Mouse (Mus musculus) megakaryocyte progenitor cell, adult 5-6 weeks (primary cell): Measurements from ENCODE around the gene Gm44973. TPM values are rescaled to one million over a fixed set of nuclear protein-coding genes. Genes with fewer than 3 reads are reported as not detected.
"Not testable (repeated sequence)": the region's sequence is repeated elsewhere in the genome, so short reads cannot be mapped to it uniquely, and the experiment has no call there.

Experiments
- ATAC-seq: replicated peaks from 2 replicates; pipeline ENCODE4 v1.8.0; 2016; ENCODE audit warnings: mild to moderate bottlenecking, moderate TSS enrichment, inconsistent platforms; ENCODE audit not compliant: poor library complexity
- total RNA-seq, 2 experiments: library from RNA; stranded (forward) in 1 of 2; stranded (reverse) in 1 of 2; fragments of 157-497, 149-512 nt in 1 of 2; fragments of 200-1000 nt in 1 of 2; gene quantifications; 2 replicates each; pipeline versions ENCODE4 v1.2.3 to v1.2.4; 2015 to 2017

The Gm44973 gene
- total RNA-seq, 2 experiments from 2014 or later, result 4.6 TPM; not detected in 1

DNA sequence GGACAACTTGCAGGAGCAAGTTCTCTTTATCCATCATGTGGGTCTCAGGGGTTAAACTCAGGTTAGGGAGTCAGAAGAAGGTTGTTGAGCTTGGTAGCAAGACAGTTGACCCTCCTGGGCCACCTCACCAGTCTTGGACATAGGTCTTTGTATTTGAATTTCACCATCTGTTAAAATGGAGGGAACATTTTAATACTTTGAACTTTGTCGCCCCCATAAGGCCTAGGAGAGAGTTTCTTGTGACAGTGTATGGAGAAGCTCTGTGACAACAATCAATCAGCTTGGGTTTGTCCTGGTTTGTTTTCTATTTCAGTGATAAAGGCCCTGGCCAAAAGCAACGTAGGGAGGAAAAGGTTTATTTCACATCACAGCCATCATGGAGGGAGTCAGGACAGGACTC, 32.0 kb downstream of the Gm44973 start:
- ATAC-seq, result peak; percentile 67

- ATAC-seq, result peak; percentile 54
These were observed 36.2 kb downstream of the Gm44973 start, which contains the start of gene Zfp580 for GRCm38 (mm10) chr7:5051193-5052192. Zfp580 (plus strand) TSS chr7:5051538.

GRCm38 (mm10) chr7:5052438-5052837, 37.1 kb downstream of the Gm44973 start:
- ATAC-seq, result no peak

GRCm38 (mm10) chr7:5052931-5053343, 37.6 kb downstream of the Gm44973 start:
- ATAC-seq, result no peak

DNA sequence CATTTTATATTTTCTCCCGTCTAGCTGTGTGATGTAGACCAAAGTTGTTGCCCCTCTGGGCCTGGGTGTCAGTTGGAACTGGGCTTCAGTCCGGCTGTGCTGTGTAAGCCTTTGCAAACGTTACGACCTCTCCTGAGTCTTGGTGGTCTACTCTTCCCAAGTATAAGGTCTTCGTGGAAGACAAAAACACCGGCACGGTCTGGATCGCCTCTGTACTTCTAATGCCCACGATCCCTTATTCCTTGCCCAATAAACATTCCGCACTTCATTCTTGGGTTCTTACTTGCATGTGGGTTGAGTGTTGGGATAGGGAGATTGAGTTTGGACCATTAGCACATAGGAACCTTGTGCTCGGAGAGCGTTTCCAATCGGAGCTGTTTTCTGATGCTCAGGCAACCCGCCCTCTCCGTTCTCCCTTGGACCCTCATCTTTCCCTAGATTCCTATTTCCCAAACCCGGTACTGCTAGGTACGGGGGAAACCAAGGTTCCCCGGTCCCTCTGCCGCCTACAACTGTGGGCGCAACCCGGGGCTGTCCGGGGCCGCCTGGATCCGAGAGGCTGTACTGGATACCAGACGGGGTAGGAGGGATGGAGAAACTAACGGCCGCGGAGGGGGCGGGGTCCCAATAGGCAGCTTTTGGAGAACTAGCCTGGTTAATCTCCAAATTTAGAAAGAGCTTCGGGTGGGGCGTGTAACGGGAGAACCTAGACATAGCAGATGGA, 38.3 kb downstream of the Gm44973 start:
- ATAC-seq, result peak; percentile 6; the same call in 1 of the 2 replicates

DNA sequence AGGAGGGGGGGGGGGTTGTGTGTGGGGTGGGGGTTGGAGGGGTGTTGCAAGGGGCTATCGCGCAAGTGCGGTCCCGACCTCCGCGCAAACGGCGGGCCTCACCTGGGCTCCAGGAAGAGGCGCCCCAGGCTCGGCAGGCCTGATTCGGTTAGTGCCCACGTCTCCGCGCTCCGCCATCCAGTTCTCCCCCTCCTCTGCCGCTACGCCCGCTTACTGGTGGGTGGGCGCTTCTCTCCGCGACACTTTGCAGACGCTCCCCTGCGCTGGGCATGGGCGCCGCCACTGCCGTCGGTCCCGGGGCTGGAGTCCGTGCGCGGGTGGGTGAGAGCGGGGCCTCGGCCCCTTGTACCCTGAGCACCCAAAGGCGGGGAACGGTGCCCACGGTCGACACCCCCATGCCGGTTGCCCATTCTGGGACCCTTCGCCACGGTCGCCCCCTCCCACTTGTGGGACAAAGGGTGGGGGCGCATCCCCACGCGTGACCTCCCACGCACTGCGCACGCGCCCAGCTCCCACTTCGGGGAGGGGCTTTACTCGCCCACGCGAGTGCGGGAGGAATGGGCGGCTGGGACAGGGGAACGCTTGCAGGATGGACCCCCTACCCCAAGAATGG, 41.5 kb downstream of the Gm44973 start:
- ATAC-seq, result no peak

DNA sequence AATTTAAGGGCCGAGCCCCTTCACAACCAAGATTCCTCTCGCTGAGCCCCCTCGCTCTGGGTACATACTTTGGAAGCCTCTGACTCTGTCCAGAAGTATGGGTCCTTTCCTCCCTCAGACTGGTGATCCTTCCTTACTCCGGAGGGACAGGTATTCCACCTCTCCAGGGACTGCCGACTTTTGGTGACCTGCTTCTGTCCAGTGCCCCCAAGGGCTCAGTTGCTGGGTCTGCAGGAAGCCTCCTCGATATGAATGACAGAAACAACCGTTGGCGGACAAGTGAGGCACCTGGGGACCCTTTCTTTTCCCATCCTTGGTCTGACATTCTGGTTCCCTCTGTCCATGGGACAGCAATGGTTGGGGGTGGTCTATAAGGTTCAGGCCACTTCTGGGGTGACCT, 42.1 kb downstream of the Gm44973 start:
- no peak for ATAC-seq

GRCm38 (mm10) chr7:5057804-5058203, 42.5 kb downstream of the Gm44973 start:
- peak; percentile 18 for ATAC-seq

GRCm38 (mm10) chr7:5058631-5059030, 43.3 kb downstream of the Gm44973 start:
- no peak for ATAC-seq

DNA sequence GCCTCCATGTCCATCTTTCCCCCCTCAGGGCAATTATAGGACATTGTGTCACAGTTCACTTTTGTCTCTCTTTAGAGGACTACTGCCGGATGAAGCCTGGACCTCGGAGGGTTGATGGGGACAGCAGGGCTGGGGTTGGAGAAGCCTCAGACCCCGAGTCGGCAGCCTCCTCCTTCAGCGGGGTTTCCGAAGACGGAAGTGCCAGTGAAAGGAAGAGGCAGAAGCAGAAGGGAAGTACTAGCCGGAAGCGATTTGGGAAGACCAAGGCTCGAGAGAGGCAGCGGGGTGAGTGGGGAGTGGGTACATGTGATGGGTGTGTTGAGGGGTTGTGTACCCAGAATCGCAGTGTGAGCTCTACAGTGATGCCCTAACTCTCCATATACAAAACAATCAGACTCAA, 44.1 kb downstream of the Gm44973 start:
- ATAC-seq, result no peak

DNA sequence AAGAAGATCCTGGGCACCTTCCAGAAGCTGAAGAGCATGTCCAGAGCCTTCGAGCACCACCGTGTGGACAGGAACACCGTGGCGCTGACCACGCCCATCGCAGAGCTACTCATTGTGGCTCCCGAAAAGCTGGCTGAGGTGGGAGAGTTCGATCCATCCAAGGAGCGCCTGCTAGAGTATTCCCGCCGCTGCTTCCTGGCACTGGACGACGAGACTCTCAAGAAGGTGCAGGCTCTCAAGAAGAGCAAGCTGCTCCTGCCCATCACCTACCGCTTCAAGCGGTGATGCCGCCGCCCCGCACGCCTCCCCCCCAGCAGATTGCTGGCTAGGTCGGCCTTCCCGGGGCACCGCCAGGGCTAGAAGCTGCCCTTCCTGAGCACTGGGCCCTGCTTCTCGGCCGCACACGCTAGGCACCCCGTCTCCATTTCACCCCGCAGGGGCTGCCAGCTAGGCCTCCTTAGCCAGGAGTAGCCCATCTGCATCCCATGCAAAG, 45.0 kb downstream of the Gm44973 start:
- ATAC-seq, result peak; percentile 32

- peak; percentile 63 for ATAC-seq
These were observed 45.9 kb downstream of the Gm44973 start for GRCm38 (mm10) chr7:5060944-5061773.

DNA sequence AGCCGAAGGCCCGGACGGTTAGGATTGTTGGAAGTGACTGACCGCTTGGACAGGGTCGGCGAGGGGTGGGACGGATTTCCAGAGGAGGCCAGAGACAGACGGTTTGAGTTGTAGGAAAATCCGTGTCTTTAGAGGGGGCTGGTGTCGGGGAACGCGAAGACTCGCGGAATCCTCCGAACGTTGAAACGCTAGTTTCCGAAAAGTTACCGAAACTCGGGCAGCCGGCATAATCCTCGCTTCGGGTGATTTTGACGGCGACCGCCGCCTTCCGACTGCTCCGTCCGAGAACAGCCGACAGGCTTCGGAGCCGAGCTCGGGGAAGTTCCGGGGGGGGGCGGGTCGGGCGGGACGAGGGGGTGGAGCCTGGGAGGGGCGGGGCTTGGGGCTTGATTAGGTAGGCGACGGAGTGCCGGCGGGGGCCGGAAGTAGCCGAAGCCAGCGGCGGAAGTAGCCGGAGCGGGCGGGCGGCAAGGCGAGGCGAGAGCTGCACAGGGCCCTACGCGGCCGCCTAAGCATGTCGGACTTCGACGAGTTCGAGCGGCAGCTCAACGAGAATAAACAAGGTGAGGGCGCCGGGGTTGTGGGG, 46.6 kb downstream of the Gm44973 start, which contains the start of gene U2af2:
Gene U2af2, plus strand, starts transcription at position 370 of the 586 bp plus-strand sequence.
- peak; percentile 33 for ATAC-seq

- ATAC-seq, result peak; percentile 15; the same call in 1 of the 2 replicates
These were observed 47.2 kb downstream of the Gm44973 start for GRCm38 (mm10) chr7:5062360-5063001.

DNA sequence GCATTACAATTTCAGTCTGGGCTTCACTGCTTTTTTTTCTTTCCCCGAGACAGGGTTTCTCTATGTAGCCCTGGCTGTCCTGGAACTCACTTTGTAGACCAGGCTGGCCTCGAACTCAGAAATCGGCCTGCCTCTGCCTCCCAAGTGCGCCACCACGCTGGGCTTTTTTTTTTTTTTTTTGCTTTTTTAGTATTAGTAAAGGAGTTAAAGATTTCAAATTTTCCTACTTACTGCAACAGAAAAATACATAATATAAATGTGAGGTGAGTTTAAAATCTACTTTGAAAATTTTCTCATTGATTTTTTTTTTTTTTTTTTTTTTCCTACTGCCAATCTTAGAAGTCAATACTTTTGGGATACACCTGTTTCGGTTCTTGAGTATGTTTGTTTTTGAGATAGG, 49.6 kb downstream of the Gm44973 start:
- ATAC-seq, result no peak

GRCm38 (mm10) chr7:5073586-5073985, 58.3 kb downstream of the Gm44973 start:
- peak; percentile 59 for ATAC-seq

DNA sequence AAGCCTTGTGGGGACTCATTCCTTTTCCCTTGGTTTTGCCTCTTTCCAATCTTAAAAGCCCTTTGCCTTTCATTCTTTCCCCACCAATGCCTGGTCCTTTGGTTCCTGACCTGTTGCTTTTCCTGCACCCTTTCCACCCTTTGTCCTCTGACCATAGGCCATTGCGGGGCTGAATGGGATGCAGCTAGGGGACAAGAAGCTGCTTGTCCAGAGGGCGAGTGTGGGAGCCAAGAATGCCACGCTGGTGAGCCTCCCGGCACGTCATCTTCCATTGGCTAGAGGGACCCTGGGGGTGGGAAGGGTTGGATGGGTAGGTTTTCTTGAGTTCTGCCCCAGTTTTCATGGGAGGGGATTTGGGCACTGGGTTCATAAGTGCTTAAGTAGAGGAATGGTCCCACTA, 59.7 kb downstream of the Gm44973 start:
- no peak for ATAC-seq

GRCm38 (mm10) chr7:5076931-5077330, 61.6 kb downstream of the Gm44973 start:
- ATAC-seq, result no peak

DNA sequence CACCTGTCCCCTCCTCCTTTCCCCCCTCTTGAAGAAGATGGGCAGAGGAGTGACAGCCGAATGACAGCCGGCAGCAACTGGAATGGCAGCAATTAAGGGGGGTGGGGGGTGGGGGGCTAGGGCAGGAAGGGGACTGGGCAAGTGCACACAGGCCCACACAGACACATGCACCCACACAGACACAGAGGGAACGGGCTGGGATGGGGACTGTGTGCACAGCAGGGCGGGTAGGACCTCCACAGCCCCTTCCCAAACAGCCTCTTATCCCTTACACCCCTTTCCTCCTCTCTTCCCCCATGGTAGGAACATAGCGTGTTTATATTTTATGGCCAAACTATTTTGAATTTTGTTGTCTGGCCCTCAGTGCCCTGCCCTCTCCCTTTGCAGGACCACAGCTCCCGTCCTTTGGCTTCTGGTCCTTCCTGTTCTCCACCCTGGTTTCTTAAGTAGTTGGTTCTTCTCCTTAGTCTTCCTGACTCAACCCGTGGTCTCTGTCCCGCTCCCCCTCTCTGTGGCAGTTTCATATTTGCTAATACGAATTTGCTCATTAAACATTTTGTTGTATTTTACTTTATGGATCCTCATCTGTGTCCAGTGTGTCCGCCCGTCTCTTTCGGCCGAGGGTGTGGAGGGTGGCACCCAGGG, 64.2 kb downstream of the Gm44973 start:
- ATAC-seq, result not testable (repeated sequence)
